Mouse (Mus musculus): Measurements from ENCODE around the gene Srarp.

- TF ChIP-seq EP300 (IDR thresholded peaks at IDR 0.05; ENCODE audit: insufficient read depth, low read depth, low read length) (0 out of 2 replicates have a peak, but pooled peaks have one; percentile 37), POLR2A (IDR thresholded peaks at IDR 0.05; ENCODE audit: insufficient read depth, low read depth, low read length) (peak; percentile 59), CTCF (IDR thresholded peaks at IDR 0.05) (no peak)
These were observed 8.8 kb downstream of the Srarp start for GRCm38 (mm10) chr4:141426796-141427745.

All from heart, adult 2 months (tissue).